Mouse (Mus musculus) olfactory bulb, adult 2 months (tissue): Measurements from ENCODE around the gene Rrp9. TPM values are rescaled to one million over a fixed set of nuclear protein-coding genes. Genes with fewer than 3 reads are reported as not detected.
A peak's percentile ranks its signal among the peaks of the same experiment; 100 is the strongest.

Source experiments
- H3K27ac ChIP-seq: fragments of 200-500 bp; 2 replicates; pipeline ENCODE4 v1.5.1; 2012; ENCODE audit warnings: low read depth, low read length; ENCODE audit not compliant: insufficient read depth
- H3K4me1 ChIP-seq: fragments of 200-500 bp; 2 replicates; pipeline ENCODE4 v1.6.1; 2012; ENCODE audit warnings: low read length; ENCODE audit not compliant: control insufficient read depth, insufficient read depth
- H3K4me3 ChIP-seq: fragments of 200-500 bp; 2 replicates; pipeline ENCODE4 v1.5.1; 2012; ENCODE audit warnings: mild to moderate bottlenecking, low read depth, low read length, moderate library complexity; ENCODE audit not compliant: insufficient read depth
- CTCF ChIP-seq: fragments of 200-500 bp; IDR thresholded peaks from 2 replicates; pipeline ENCODE4 v1.5.1; 2012; ENCODE audit warnings: low read depth, mild to moderate bottlenecking, low read length, moderate library complexity; ENCODE audit not compliant: insufficient read depth
- POLR2A ChIP-seq: fragments of 200-500 bp; IDR thresholded peaks from 2 replicates; pipeline ENCODE4 v1.6.1; 2012; ENCODE audit warnings: mild to moderate bottlenecking, low read depth, low read length, moderate library complexity; ENCODE audit not compliant: insufficient read depth
- WGBS: fragments of 180-500 bp; shearing (Covaris S2); methylation state at CpG from one replicate; pipeline ENCODE4 v1.1.7; 2018; 5-methylcytosine and 5-hydroxymethylcytosine counted together
- polyA plus RNA-seq: library from polyadenylated mRNA; stranded (reverse); fragments of >200 nt; gene quantifications from 2 replicates; pipeline ENCODE4 v1.2.4, GENCODE M21; 2012; ENCODE audit warnings: low replicate concordance; ENCODE audit not compliant: missing spikeins, insufficient read depth, insufficient read length

Rrp9 gene
- polyA plus RNA-seq, 1 experiment, result not detected

GRCm38 (mm10) chr9:106519909-106520308, 44.1 kb downstream of the Rrp9 start:
- TF ChIP-seq CTCF, result no peak
- H3K4me1 ChIP-seq, result no peaks in the 10 kb centered on the region
- no peak overlapping the region for H3K4me3 ChIP-seq
- 81% methylated on average over 8 of the region's 8 CpGs for WGBS
- no peak overlapping the region for H3K27ac ChIP-seq

DNA sequence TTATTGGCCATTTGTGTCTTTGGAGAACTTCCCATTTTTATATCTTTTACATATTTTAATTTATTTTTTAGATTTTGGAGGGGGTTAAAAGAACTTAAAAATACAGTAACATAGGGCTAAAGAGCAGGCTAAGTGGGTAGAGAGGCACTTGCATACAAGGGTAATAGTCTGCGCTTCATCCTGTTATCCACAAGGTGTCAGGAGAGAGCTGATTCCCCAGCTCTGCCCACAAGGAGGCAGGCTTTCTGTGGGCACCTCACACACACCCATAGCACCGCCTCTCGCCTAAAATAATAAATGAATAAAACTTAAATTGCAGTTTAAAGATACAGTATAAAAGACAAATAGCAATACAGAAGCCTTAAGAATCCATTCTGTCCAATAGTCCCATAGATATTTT, 56.1 kb downstream of the Rrp9 start:
- Histone ChIP-seq H3K27ac (no peak overlapping the region), H3K4me1 (no peaks in the 10 kb centered on the region), H3K4me3 (no peak overlapping the region)
- WGBS, result 13% methylated on average over 3 of the region's 3 CpGs
- TF ChIP-seq CTCF (peak; percentile 91), POLR2A (no peak)

- 93% methylated on average over 7 of the region's 7 CpGs for WGBS
- TF ChIP-seq POLR2A (no peak), CTCF (no peak)
- H3K4me3 ChIP-seq, result no peak overlapping the region
- no peaks in the 10 kb centered on the region for H3K4me1 ChIP-seq
- no peak overlapping the region for H3K27ac ChIP-seq
Measured at GRCm38 (mm10) chr9:106534296-106534695, 58.5 kb downstream of the Rrp9 start.

- H3K4me3 ChIP-seq, result no peak overlapping the region
- TF ChIP-seq POLR2A (no peak), CTCF (no peak)
- no peak overlapping the region for H3K27ac ChIP-seq
- WGBS, result 90% methylated on average over 11 of the region's 11 CpGs
- no peaks in the 10 kb centered on the region for H3K4me1 ChIP-seq
Measured at GRCm38 (mm10) chr9:106534975-106535374, 59.2 kb downstream of the Rrp9 start.

Other genes starting within 250 kb of the Rrp9 start
- not detected in 2 replicates for gene Alas1, start 227.3 kb upstream of the Rrp9 start, polyA plus RNA-seq
- not detected in 2 replicates for gene Poc1a, start 194.9 kb upstream of the Rrp9 start, polyA plus RNA-seq
- not detected in 2 replicates for gene Dusp7, start 107.3 kb upstream of the Rrp9 start, polyA plus RNA-seq
- not detected in 2 replicates for gene Rpl29, start 46.5 kb upstream of the Rrp9 start, polyA plus RNA-seq
- gene Acy1, start 37.6 kb upstream of the Rrp9 start, polyA plus RNA-seq, result not detected in 2 replicates
- gene Abhd14b, start 28.5 kb upstream of the Rrp9 start, polyA plus RNA-seq, result not detected in 2 replicates
- not detected in 2 replicates for gene Abhd14a, start 28.3 kb upstream of the Rrp9 start, polyA plus RNA-seq
- gene Pcbp4, start 22.7 kb upstream of the Rrp9 start, polyA plus RNA-seq, result not detected in 2 replicates
- gene Gpr62, start 10.0 kb upstream of the Rrp9 start, polyA plus RNA-seq, result not detected in 2 replicates
- gene Parp3, start 986 bp downstream of the Rrp9 start, polyA plus RNA-seq, result not detected in 2 replicates
- not detected in 2 replicates for gene Iqcf1, start 24.0 kb downstream of the Rrp9 start, polyA plus RNA-seq
- not detected in 2 replicates for gene Iqcf5, start 38.6 kb downstream of the Rrp9 start, polyA plus RNA-seq
- gene Iqcf3, start 85.7 kb downstream of the Rrp9 start, polyA plus RNA-seq, result not detected in 2 replicates
- not detected in 2 replicates for gene Iqcf4, start 95.0 kb downstream of the Rrp9 start, polyA plus RNA-seq
- not detected in 2 replicates for gene Iqcf6, start 150.6 kb downstream of the Rrp9 start, polyA plus RNA-seq
- gene Grm2, start 180.1 kb downstream of the Rrp9 start, polyA plus RNA-seq, result not detected in 2 replicates
- not detected in 2 replicates for gene Tex264, start 210.0 kb downstream of the Rrp9 start, polyA plus RNA-seq